Mouse (Mus musculus) intestine, embryonic 14.5 days (tissue): ENCODE measurements at regions not wholly inside any gene's neighbourhood (a gene's known extent, or its start where the extent isn't known, plus 50 kb on each side); places are given as distances from the start of the nearest gene placed in this dataset.

Source experiments
- ATAC-seq: fragments of 200-750 bp; cut with Nextera tagmentation; replicated peaks from 2 replicates; pipeline ENCODE4 v1.8.0; 2017; ENCODE audit warnings: low read depth, moderate number of reproducible peaks, moderate TSS enrichment, moderate library complexity; ENCODE audit not compliant: low FRiP score, low TSS enrichment
- DNase-seq: peaks from one replicate; pipeline ENCODE4 v3.0.0-alpha.2; 2018; ENCODE audit warnings: low spot score
- H3K27ac ChIP-seq: fragments of 300-500 bp; sonication (generic); 2 replicates; pipeline ENCODE4 v1.5.1; 2014; ENCODE audit warnings: low read depth, mild to moderate bottlenecking, control low read depth
- H3K27me3 ChIP-seq: fragments of 300-500 bp; sonication (generic); replicated peaks from 2 replicates; pipeline ENCODE4 v1.6.1; 2014; ENCODE audit warnings: low read length, control low read depth; ENCODE audit not compliant: control insufficient read depth, insufficient read depth
- H3K36me3 ChIP-seq: fragments of 300-500 bp; sonication (generic); 2 replicates; pipeline ENCODE4 v1.6.1; 2014; ENCODE audit warnings: low read length, control low read depth; ENCODE audit not compliant: control insufficient read depth, insufficient read depth
- H3K4me1 ChIP-seq: fragments of 300-500 bp; sonication (generic); replicated peaks from 2 replicates; pipeline ENCODE4 v1.6.1; 2014; ENCODE audit warnings: low read length, control low read depth, mixed read lengths; ENCODE audit not compliant: control insufficient read depth, insufficient read depth
- H3K4me2 ChIP-seq: fragments of 300-500 bp; sonication (generic); 2 replicates; pipeline ENCODE4 v1.6.1; 2014; ENCODE audit warnings: low read length
- H3K4me3 ChIP-seq: fragments of 300-500 bp; sonication (generic); 2 replicates; pipeline ENCODE4 v1.5.1; 2014; ENCODE audit warnings: low read depth, low read length, control low read depth, mixed read lengths
- H3K9ac ChIP-seq: fragments of 300-500 bp; sonication (generic); 2 replicates; pipeline ENCODE4 v1.6.1; 2014; ENCODE audit warnings: mild to moderate bottlenecking, low read length
- H3K9me3 ChIP-seq: fragments of 300-500 bp; sonication (generic); 2 replicates; pipeline ENCODE4 v1.6.1; 2016; ENCODE audit warnings: low read length, control low read depth; ENCODE audit not compliant: control insufficient read depth
- WGBS: fragments of 180-500 bp; shearing (Covaris S2); extraction: QIAGEN DNeasy Blood & Tissue Kit; methylation state at CpG from one replicate; pipeline ENCODE4 v1.1.7; 2014; 5-methylcytosine and 5-hydroxymethylcytosine counted together

DNA sequence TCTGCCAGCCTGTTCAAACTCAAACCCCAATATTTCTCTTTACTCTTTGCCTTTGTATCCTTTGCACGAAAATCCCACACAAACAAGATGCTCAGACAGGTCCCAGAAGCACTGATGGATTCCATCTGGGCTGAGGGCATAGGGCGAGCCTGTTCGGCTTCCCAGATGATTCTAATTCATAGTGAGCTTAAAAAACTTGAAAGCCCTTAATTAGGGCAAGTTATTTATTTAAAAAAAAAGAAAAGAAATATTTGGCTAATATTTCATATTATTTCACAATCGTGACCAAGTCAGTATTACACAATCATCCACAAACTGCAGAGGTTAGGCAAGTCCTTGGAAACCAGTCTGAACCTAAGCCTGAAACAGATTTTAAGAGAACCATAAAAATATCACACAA lies 93.7 kb upstream of the Dapk1 start:
- Histone ChIP-seq H3K36me3 (no peaks in the 10 kb centered on the region), H3K9ac (no peak overlapping the region), H3K4me2 (no peak overlapping the region), H3K4me1 (0 out of 2 replicates have a peak, but pooled peaks cover 5% of the 10 kb centered on the region), H3K27me3 (no peaks in the 10 kb centered on the region), H3K27ac (no peak overlapping the region), H3K4me3 (no peak overlapping the region), H3K9me3 (no peaks in the 10 kb centered on the region)
- 27% methylated on average over 4 of the region's 4 CpGs for WGBS
- DNase-seq = no peak
- no peak for ATAC-seq

GRCm38 (mm10) chr13:60508856-60509255 lies 92.9 kb upstream of the Dapk1 start:
- whole genome bisulfite sequencing = 82% methylated on average over 5 of the region's 5 CpGs
- 0 out of 2 replicates have a peak, but pooled peaks cover 5% of the 10 kb centered on the region for H3K4me1 ChIP-seq
- no peaks in the 10 kb centered on the region for H3K36me3 ChIP-seq
- ATAC-seq (no peak), DNase-seq (no peak)
- no peak overlapping the region for H3K9ac ChIP-seq
- no peaks in the 10 kb centered on the region for H3K9me3 ChIP-seq
- H3K4me3 ChIP-seq = no peak overlapping the region
- no peak overlapping the region for H3K4me2 ChIP-seq
- no peak overlapping the region for H3K27ac ChIP-seq
- no peaks in the 10 kb centered on the region for H3K27me3 ChIP-seq

GRCm38 (mm10) chr13:60511101-60511500 lies 90.6 kb upstream of the Dapk1 start:
- H3K9me3 ChIP-seq = no peaks in the 10 kb centered on the region
- DNase-seq (no peak), ATAC-seq (no peak)
- H3K4me3 ChIP-seq = no peak overlapping the region
- WGBS = 92% methylated on average over 7 of the region's 7 CpGs
- H3K4me2 ChIP-seq = no peak overlapping the region
- H3K27ac ChIP-seq = no peak overlapping the region
- H3K27me3 ChIP-seq = no peaks in the 10 kb centered on the region
- no peak overlapping the region for H3K9ac ChIP-seq
- no peaks in the 10 kb centered on the region for H3K36me3 ChIP-seq
- H3K4me1 ChIP-seq = 0 out of 2 replicates have a peak, but pooled peaks cover 5% of the 10 kb centered on the region

GRCm38 (mm10) chr13:60511628-60512027 lies 90.1 kb upstream of the Dapk1 start:
- Histone ChIP-seq H3K27ac (no peak overlapping the region), H3K27me3 (no peaks in the 10 kb centered on the region)
- 81% methylated on average over 8 of the region's 8 CpGs for WGBS

GRCm38 (mm10) chr13:60513756-60514155 lies 88.0 kb upstream of the Dapk1 start:
- Histone ChIP-seq H3K27me3 (no peaks in the 10 kb centered on the region), H3K9me3 (no peaks in the 10 kb centered on the region), H3K4me2 (no peak overlapping the region), H3K36me3 (no peaks in the 10 kb centered on the region), H3K4me3 (no peak overlapping the region), H3K4me1 (no peaks in the 10 kb centered on the region), H3K9ac (no peak overlapping the region), H3K27ac (no peak overlapping the region)
- 71% methylated on average over 7 of the region's 7 CpGs for WGBS
- DNase-seq (no peak), ATAC-seq (no peak)

More at GRCm38 (mm10) chr13:60511628-60512027, 90.1 kb upstream of the Dapk1 start:
- ATAC-seq = no peak
- no peaks in the 10 kb centered on the region for H3K9me3 ChIP-seq
- no peak overlapping the region for H3K4me3 ChIP-seq
- no peak for DNase-seq
- H3K4me2 ChIP-seq = no peak overlapping the region
- H3K9ac ChIP-seq = no peak overlapping the region
- H3K36me3 ChIP-seq = no peaks in the 10 kb centered on the region
- H3K4me1 ChIP-seq = 0 out of 2 replicates have a peak, but pooled peaks cover 5% of the 10 kb centered on the region

DNA sequence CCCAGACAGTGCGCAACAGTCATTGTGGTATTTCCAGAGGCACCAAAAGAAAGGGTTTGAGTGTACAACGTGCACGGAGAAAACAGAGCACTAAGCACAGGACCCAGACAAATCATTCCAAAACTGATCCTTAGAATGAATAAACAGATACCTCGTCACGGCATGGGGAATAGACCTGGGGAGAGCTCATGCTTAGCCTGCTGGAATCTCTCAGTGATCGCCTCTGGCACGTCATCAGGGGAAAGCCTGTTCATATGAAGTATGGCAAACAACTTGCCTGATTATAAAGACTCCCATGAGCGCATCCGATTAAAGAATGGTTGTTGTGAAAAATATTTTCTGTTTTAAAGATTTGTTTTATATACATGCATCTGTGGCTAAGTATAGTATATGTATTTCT lies 86.9 kb upstream of the Dapk1 start:
- ATAC-seq = no peak
- WGBS = 49% methylated on average over 9 of the region's 9 CpGs

GRCm38 (mm10) chr13:60518010-60518409 lies 83.7 kb upstream of the Dapk1 start:
- Histone ChIP-seq H3K9me3 (no peaks in the 10 kb centered on the region), H3K36me3 (no peaks in the 10 kb centered on the region), H3K27me3 (no peaks in the 10 kb centered on the region), H3K9ac (no peak overlapping the region), H3K4me1 (no peaks in the 10 kb centered on the region; the same call in 1 of the 2 replicates), H3K27ac (no peak overlapping the region), H3K4me3 (no peak overlapping the region), H3K4me2 (no peak overlapping the region)
- DNase-seq = no peak
- no peak for ATAC-seq
- whole genome bisulfite sequencing = 86% methylated on average over 2 of the region's 2 CpGs

More for the DNA sequence above, 86.9 kb upstream of the Dapk1 start:
- Histone ChIP-seq H3K27ac (no peak overlapping the region), H3K9ac (no peak overlapping the region), H3K4me3 (no peak overlapping the region), H3K36me3 (no peaks in the 10 kb centered on the region), H3K4me2 (no peak overlapping the region), H3K9me3 (no peaks in the 10 kb centered on the region), H3K4me1 (no peaks in the 10 kb centered on the region; the same call in 1 of the 2 replicates), H3K27me3 (no peaks in the 10 kb centered on the region)
- DNase-seq = no peak

GRCm38 (mm10) chr13:60519708-60520107 lies 82.0 kb upstream of the Dapk1 start:
- Histone ChIP-seq H3K9me3 (no peaks in the 10 kb centered on the region), H3K9ac (no peak overlapping the region), H3K4me1 (no peaks in the 10 kb centered on the region; the same call in 1 of the 2 replicates), H3K4me2 (no peak overlapping the region), H3K4me3 (no peak overlapping the region), H3K36me3 (no peaks in the 10 kb centered on the region), H3K27ac (no peak overlapping the region), H3K27me3 (no peaks in the 10 kb centered on the region)
- WGBS = 45% methylated on average over 4 of the region's 4 CpGs
- ATAC-seq = no peak
- DNase-seq = no peak

- no peak overlapping the region for H3K27ac ChIP-seq
- H3K36me3 ChIP-seq = no peaks in the 10 kb centered on the region
- no peaks in the 10 kb centered on the region for H3K9me3 ChIP-seq
- ATAC-seq = no peak
- no peak overlapping the region for H3K4me2 ChIP-seq
- no peaks in the 10 kb centered on the region; the same call in 1 of the 2 replicates for H3K4me1 ChIP-seq
- WGBS = 75% methylated on average over 8 of the region's 8 CpGs
- no peaks in the 10 kb centered on the region for H3K27me3 ChIP-seq
- no peak for DNase-seq
- no peak overlapping the region for H3K9ac ChIP-seq
- no peak overlapping the region for H3K4me3 ChIP-seq
Observed at GRCm38 (mm10) chr13:60522719-60523450, 78.9 kb upstream of the Dapk1 start.
